Mouse (Mus musculus) hematopoietic multipotent progenitor cell, adult 10-12 weeks (in vitro differentiated cells): ENCODE data around the gene Vmn2r107. TPM values are rescaled to one million over a fixed set of nuclear protein-coding genes. Genes with fewer than 3 reads are reported as not detected.

Source experiments
- polyA plus RNA-seq: library from polyadenylated mRNA; stranded (reverse); fragments of >175 nt; gene quantifications from 2 replicates; pipeline ENCODE4 v1.2.3, GENCODE M21; 2012; ENCODE audit warnings: low replicate concordance

Vmn2r107 gene
- polyA plus RNA-seq, result 0.01 TPM in 1 of 2 replicates, not detected in the other

DNA sequence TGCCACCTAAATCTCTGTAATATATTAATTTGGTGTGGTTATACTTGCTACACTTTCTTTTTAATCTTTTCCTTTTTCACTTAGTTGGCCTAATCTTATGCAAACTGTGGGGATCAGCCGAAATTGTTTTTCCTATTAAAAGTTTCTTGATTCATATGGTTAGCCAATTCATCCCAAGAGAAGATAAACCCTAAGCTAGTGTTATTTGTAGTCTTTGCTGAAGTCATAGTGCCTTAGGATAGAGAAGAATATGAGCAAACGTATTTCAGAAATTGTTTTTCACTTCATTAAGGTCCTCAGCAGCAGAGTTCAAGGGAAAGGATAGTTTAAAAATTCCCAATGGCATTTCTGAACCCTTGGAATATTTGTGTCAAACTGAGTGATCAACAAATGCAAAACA lies at the start of gene Vmn2r107:
Vmn2r107 (plus strand) TSS at position 301 of the 400 bp plus-strand sequence.

GRCm38 (mm10) chr17:20413846-20414245 lies 68.8 kb downstream of the Vmn2r107 start, which contains the start of gene Vmn1r224:
Gene Vmn1r224 (plus strand): TSS chr17:20414146.

Other genes starting within 250 kb of the Vmn2r107 start
- not detected in 2 replicates for gene Fpr-rs7, start 231.0 kb upstream of the Vmn2r107 start, polyA plus RNA-seq
- not detected in 2 replicates for gene Fpr-rs6, start 162.1 kb upstream of the Vmn2r107 start, polyA plus RNA-seq
- gene Vmn2r105, start 110.2 kb upstream of the Vmn2r107 start, polyA plus RNA-seq, result 0.07 TPM in 1 of 2 replicates, not detected in the other
- gene Vmn2r106, start 59.7 kb upstream of the Vmn2r107 start, polyA plus RNA-seq, result not detected in 2 replicates
- not detected in 2 replicates for gene Vmn1r224, start 68.9 kb downstream of the Vmn2r107 start, polyA plus RNA-seq
- not detected in 2 replicates for gene Vmn2r108, start 136.1 kb downstream of the Vmn2r107 start, polyA plus RNA-seq
- gene Vmn1r225, start 152.9 kb downstream of the Vmn2r107 start, polyA plus RNA-seq, result not detected in 2 replicates
- gene Vmn2r109, start 219.5 kb downstream of the Vmn2r107 start, polyA plus RNA-seq, result not detected in 2 replicates